Mouse (Mus musculus) regulatory T cell (primary cell): Measurements from ENCODE around the gene Ubl4b.

Experiments used
- in situ Hi-C: fragments of 300-600 bp; cut with MboI, MseI; formaldehyde crosslinking; loops from one replicate; pipeline ENCODE4 v1.15.1; 2025; ENCODE audit warnings: high pct_unique_total_duplicates

Gene Ubl4b

DNA sequence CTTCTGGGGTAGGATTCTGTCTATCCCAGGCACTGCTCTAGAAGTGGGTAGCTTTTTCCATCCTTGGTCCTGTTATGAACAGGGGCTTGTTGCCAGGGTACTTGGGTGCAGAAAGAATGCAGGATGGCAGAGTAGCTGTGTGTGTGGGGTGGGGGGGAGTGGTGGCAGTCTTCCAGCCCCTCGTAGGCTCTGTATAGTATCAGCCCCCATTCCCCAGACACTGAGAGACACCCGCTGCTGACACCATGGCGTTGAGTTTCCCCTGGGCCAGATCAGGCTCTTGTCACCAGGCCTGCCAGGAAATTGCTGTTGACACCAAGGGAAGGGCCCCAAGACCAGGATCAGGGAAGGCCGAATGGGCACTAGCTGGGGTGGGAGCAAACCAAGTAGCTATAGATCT, 13.8 kb upstream of the Ubl4b start:
- in situ Hi-C loops: no loop called here

DNA sequence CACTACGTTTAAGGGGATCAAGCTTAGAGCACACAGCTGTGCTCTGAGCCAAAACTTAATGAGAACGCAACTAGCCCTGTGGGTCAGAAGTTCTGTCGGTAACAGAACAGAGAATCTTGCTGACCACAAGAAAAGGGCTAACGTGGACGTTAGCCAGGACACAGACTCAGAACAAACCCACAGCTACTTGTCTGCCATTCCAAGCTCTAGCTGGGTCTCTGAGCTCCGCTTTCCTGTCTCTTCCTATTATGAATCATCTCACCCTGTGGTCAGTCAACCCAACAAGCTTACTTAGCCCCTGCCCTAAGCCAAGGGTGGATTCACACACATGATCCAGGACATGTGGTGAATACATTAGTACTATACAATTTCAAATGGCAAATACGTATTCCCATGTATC, 12.9 kb upstream of the Ubl4b start:
- in situ Hi-C loops: no loop called here

DNA sequence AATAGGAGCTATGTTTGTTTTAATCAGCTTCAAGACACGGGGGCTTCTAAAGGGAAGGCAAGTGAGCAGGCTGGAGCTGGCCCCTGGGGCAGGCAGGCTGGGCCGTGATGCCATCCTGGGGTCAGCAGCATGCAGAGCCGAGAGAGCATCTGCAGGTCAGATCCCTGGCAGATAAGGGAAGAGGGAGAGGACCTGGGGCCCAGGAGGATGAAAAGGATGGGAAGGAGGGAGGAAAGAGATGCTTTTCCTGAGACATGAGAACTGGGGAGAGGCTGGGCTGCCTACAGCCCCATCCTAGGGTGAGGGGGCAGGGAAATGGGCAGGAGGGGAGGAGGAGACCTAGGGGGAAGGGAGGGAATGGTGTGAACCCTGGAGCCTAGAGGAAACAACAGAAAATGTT, 10.5 kb upstream of the Ubl4b start:
- in situ Hi-C loops: no loop called here

DNA sequence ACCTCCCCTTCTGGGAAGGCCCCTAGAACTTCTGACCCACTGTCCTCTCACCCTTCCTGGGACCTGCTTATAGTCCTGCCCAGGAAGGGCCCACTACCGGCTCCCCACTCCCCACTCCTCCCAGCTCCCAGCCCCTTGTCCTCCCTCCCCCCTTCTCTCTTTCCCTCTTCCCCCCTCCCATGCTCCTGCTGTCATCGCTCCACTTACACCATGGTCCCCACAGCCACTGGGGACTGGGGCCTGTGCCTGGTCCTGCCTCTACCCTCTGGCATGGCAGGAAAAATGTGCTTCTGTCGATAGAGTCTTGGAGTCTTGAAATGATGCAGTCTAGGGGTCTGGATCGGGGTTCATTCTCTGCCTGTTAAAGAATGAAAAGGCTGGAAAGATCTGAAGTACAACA, 9.0 kb upstream of the Ubl4b start:
- in situ Hi-C loops: no loop called here

DNA sequence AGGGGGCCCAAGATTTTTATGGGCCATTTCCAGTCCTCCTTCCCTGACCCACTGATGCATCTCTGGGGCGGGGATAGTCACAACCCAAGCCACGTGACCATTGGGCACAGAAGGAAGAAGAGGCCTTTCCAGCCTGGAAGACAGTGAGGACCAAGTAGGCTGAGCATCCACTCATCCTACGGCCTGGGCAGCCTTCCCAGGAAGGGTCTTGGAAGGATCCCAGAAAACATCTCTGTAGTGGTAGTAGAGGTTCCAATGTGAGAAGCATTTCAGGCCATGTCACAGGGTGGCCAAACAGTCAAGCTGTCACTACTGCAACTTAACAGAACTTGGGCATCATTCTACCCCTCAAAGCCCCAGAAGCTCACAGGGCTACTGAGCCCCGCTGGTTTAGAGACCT, 7.7 kb upstream of the Ubl4b start:
- in situ Hi-C loops: no loop called here

DNA sequence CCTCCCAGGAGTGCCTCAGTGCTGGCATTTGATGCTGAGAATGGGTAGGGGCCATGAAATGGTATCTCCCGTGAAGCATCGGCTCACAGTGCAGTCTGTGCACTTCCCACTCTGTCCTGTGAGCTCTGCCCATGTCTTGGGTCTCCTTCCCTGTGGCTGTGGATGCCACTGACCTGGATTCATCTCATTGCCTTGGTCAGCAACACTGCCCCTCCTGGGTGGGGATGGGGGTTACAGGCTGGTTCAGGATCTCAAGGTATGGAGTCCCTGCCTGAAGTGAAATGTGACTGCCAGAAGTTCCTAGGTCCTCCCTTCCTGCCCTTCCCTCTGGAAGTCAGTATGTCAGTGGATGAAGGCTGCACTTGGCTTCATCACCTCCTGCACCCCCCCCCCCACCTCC, 7.2 kb upstream of the Ubl4b start:
- in situ Hi-C loops: no loop called here

DNA sequence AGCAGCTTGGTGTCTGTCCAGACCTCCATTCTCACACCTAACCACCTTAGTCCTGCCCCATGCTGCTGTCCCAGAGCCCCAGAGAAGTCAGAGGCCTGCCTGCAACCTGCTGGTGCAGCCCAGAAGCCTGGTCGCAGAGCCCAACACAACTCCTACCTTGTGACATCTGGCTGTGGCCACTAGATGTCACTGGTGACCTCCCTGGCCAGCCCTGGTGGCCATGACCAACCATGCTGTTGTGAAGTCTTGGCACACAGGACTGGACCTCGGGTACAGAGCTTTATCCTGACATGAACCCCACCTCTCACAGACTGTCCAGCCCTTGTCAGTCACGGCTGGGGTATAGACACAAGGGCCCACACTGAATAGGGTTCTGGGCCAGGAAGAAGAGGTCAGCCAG, 4.3 kb upstream of the Ubl4b start:
- in situ Hi-C loops: no loop called here

DNA sequence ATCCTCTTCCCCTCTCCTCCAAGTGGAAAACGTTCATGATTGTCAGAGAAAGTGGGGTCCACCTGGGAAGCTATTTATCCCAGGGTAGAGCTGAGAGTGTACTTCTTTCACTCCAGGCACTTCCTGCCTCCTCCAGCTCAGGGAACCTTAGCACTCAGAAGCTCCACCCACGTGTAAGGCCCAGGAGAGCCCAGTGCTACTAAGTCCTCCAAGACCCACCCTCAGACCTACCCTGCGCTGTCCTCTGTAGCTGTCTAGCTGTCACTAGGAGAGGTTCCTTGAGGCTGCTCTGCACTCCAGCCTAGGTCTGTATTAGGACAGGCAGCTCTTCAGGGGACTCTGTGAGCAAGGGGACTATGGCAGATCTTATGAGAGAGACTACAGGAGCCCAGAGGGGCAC, 3.9 kb upstream of the Ubl4b start:
- in situ Hi-C loops: no loop called here

DNA sequence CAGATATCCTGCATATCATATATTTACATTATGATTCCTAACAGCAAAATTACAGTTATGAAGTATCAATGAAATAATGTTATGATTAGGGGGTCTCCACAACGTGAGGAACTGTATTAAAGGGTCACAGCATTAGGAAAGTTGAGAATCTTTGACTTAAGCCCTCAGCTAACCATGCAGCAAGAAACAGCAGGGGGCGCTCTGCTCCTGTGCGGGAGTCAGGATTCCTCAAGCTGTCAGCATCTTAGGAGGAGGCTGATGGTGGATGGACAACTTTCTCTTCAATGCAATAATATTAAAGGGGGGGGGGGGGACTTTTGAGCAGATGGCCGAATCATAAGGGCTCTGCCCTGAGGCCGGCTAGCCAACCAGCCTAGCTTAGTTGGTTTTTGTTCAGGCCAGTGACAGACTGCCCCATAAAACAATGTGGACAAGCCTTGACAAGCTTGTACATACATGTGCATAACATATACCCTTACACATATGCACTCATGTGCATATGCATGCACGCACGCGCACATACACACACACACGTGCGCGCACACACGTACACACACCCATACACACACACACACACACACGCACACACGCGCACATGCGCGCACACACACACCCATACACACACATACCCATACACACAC, 4.3 kb downstream of the Ubl4b start:
- in situ Hi-C loops: no loop called here

DNA sequence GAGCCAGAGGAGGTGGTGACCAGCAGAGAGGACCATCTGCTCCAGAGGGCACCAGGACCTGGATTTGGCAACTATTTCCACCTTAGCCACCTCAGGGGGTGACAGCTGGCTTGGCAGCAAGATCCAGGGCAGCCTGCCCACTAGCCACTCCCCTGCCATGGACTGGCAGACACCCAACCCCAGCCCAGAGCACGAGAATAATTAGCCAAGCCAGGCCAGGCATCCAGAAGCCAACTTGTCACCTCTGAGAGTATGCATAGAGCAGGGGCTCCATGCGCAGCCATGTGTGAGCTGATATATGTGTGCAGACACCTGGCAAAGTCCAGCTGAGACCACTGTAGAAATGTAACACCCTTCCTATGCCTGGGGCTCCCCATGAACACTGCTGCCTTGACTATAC, 7.9 kb downstream of the Ubl4b start:
- in situ Hi-C loops: no loop called here

DNA sequence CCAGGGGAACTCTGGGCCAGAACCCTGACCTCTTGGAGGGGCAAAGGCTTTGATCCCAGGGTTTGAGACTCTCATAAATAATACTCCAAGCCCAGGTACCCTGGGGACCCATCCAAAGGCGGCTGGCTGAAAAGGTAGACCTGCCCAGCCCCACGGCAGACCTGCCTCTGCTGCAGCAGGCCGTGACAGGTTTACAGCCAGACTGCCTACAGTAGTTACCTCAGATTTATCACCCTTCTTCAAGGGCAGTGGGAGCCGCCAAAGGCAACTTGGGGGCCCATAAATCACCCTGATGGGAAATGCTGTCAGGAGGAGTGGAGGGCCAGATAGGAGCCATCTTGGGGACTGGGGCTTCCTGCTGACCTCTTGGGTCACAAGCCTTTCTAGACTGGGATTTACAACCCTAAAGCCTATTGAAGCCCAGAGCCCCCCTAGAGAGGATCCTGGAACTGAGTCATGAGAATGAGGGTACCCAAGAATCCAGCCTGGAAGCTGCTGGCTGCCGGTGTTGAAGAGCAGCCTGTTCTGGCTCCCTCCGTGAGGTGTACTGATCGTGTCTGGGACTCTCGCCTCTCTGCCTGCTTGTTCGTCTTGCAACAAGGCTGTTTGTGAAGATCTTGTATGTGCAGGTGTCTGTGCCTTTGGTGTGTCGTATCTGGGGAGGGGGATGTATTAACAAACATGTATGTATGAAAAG, 9.0 kb downstream of the Ubl4b start:
- in situ Hi-C loops: no loop called here

DNA sequence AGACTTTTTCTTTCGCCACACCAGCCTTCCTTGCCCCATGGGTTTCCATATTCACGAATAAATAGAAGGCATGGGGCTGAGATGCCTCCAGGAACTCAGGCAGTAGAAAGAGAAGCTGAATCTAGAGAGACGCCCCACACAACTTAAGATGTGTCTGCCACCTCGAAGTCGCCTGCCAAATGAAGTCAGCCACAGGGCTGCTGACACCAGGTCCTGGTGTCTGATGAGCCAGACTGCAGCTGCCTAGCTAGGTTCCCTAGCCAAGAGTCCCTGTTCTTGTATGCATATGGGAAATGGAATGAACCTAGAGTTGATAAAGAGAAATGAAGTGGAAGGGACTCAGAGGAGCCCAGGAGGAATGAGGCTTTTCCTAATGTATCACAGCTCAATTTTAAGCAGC, 9.6 kb downstream of the Ubl4b start:
- in situ Hi-C loops: no loop called here

DNA sequence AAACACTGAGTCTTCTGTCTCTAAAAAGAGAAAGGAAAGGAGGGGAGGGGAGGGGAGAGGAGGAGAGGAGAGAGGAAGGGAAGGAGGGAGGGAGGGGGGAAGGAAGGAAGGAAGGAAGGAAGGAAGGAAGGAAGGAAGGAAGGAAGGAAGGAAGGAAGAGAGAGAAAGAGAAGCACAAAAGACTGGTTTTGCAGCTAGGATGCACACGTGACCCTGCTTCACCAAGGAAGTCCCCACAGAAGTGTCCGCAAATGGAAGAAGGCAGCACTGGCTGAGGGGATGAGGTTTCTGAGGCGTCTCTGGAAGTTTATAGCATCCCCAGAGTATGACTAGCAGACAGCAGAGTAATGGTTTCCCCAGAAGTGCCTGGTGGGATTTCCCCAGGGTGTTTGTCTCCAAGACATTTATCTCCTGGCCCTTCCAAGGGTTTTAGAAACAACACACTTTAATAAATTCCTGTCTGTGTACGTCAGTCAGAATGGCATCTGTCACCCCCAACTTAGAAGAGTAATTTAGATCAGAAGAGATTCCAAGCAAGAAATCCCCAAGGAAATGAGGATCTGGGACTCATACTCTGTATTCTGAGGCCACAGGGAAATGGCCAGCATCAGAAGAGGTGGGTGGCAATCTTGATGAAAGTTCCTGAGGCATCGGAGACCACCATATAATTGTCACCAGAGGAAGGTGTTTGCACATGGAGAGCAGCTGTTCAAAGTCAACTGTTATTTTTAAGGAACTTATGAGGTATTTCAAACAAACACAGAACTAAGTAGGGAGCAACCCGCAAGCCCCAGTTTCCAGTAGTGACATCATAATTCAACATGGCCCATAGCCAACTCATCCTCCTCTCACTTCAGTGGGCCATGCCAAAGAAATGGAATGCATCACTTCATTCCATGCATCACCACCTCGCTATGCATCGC, 11.5 kb downstream of the Ubl4b start:
- in situ Hi-C loops: no loop called here

DNA sequence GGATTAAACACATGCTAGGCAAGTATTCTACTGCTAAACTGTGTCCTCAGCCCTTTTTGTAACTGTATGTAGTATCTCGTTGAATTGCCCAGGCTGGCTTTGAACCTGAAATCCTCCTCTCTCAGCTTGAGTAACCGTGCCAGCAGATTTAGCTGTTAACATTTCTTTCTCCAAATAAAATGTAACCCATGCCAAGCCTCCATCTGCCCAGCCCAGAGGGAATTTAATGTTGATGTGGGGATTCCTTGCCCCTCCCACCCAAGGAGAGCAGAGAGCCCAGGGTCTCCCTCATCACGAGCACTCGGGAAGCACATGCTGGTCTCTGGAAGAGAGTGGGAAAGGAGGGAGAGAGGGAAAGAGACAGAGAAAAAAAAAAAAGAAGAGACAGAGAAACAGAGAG, 12.3 kb downstream of the Ubl4b start:
- in situ Hi-C loops: no loop called here

DNA sequence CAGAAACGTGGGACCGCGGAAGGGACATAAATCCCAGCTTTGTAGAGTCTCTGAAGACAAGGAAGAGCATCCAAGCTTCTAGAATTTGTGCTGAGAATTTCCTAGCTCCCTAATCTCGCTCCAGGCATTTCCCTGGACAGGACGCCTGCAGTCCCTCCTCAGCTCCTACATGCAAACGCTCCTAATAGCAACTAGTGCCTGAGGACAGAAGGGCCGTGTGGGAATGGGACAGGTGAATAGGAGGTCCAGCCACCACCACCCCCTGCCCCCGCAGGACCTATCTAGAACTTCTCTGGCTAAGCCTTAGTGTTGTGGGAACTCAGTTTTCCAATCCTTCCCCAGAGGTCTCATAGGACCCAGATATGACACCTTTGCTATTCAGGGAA, 17.4 kb downstream of the Ubl4b start:
- in situ Hi-C loops: no loop called here

DNA sequence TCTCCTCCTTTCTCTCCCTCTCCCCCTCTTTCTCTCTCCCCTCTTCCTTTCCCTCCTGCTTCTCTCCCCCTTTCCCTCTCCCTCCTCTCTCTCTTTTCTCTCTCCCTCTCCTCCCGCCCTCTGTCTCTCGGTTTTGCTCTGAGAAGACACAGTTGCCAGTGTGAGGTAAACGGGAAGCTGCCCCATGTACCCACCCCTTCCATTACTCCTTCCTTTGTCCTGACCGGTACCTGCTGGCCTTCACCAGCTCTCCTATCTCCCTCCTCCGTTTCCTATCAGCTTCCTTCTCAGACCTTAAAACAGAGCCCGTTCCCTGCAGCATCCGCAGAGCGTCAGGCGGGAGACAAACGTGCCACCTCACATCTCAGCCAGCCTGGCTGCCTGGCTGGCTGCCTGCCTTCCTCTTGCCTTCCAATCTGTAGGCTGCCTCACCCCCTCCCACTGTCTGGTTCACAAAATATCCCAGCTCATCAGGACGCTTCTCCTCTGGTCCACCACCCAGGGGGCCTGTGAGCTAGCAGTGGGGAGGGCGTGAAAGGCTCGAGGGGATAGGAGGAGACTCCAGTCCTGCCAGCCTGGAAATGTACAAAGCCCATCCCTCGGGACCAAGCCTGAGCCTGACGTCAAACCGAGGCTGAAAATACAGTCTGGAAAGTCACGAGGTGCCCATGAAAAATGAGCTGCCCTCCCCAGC, 17.9 kb downstream of the Ubl4b start:
- in situ Hi-C loops: no loop called here

DNA sequence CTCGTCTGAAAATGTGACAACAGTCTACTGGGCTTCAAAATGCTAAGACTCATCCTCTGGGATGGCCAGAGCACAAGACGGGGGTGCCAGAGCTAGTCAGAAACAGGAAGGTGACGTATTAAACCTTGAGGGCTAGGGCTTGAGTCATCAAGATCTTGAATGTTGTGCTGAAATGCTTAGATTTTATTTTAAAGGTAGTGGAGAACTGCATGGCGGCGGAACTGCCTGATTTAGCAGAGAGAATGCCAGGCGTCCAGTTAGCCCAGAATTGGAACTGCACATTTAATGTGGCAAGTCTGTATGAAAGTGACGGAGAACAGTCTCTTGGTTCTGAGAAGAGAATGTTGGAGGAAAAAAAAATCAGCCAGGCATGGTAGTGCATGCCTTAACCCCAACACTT, 19.9 kb downstream of the Ubl4b start:
- in situ Hi-C loops: no loop called here

DNA sequence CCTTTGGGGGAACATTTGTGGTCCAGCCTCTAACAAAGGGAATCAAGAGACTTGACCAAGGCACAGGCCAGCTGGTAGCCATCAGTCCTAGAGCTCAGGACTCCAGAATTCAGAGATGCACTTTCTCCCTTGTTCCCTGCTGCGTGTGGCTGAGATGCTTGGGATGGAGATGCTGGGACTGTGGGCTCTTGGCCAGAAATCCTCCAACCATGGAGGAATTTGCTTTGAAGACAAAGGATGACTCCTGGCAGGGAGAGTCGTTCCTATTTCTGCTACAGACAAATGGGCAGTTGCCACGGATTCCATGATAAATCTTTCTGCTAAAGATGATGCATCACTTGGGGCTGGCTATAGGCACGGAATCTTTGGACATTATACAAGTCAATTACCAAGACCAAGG, 21.3 kb downstream of the Ubl4b start:
- in situ Hi-C loops: no loop called here

DNA sequence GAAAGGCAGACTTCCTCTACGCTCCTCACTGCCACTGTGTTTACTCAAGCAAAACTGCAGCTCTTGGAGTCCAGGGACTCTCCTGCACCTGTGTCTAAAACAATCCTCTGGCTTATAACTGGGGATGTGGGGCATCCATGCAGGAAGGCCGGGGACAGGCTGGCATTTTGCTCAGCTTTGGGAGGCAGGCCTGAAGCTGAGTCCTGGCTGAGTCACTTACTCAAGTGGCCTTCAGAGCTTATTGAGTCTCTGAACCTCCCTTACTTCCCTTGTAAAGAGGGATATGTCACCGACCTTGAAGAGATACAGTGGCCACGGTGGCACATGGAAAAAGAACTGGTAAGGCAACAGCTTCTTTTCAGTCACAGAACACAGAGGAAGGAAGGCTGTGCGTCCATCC, 24.3 kb downstream of the Ubl4b start:
- in situ Hi-C loops: no loop called here

DNA sequence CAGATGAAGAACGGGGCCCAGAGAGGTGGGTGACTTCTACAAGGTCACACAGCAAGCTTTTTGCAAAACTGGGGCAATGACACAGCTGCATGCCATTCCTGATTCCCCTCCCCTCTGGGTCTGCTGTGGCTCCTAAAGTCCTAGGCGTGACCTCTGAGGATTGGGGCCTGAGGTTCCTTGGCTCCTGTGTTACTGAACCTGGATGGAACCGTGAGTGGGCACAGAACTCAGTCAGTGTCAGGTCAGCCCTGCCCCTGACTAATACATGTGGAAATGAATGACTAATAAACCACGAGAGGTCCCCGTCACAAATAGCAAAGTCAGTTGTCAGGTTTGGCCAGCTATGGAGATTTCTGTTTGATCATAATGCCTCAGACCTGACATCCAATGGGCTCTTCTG, 25.7 kb downstream of the Ubl4b start:
- in situ Hi-C loops: no loop called here

DNA sequence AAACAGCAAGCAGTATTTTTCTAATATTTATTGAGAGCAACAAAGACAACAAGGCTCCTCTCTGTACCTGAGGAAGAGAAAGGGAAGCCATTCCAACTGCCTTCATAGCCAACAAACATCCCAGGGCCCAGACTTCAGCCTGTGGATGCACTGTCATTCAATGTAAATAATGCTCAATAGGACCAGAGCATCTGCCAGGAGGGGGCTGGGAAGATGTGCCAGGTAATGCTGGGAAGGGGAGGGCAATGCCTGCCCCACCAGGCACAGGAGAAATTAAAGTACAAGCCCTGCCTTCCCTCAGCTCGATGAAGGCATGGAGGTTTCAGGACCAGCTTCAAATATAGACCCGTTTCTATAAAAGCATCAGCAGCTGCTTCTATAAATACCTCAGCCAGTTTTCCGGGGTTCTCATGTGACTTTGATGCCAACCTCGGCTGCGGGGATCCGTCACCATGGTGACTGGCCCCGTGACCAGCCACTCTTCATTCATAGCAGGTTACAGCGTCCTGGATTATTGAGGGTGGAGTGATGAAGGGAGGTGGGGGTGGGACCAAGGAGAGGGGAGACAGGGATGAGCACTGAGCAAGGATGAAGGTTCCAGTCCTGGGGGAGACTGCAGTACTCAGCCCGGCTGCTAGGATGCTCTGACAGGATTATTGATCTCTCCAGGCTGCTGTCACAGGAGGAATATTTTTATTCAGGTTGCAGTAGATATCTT, 26.3 kb downstream of the Ubl4b start:
- in situ Hi-C loops: no loop called here

DNA sequence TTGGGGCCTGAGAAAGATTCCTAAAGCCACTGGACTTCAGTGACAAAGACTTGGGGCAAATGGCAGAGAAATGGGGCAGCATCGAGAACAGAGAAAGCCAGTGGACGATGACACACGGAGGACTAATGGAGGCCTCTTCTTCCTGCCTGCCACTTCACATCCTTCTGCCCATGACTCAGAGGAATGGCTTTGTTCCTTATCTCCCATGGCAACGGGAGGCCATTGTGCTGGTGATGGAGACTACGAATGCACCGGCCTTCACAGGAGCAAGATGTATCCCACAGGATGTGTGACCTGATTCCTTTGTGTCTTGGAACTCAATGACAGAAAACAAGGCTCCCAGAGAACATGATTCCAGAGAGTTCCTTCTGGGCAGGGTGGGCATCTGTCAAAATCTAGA, 30.3 kb downstream of the Ubl4b start:
- in situ Hi-C loops: no loop called here
